Mouse (Mus musculus) kidney, postnatal 36 days (tissue): ENCODE data around the gene Prune2.

Experiments
- DNase-seq, 2 experiments: peaks; one replicate each; pipeline ENCODE4 v3.0.0; 2021 to 2022; ENCODE audit warnings: mixed read lengths in 2 of 2

Gene Prune2

GRCm38 (mm10) chr19:17006220-17006907 is 50.4 kb downstream of the Prune2 start:
- DNase-seq: no peak

DNA sequence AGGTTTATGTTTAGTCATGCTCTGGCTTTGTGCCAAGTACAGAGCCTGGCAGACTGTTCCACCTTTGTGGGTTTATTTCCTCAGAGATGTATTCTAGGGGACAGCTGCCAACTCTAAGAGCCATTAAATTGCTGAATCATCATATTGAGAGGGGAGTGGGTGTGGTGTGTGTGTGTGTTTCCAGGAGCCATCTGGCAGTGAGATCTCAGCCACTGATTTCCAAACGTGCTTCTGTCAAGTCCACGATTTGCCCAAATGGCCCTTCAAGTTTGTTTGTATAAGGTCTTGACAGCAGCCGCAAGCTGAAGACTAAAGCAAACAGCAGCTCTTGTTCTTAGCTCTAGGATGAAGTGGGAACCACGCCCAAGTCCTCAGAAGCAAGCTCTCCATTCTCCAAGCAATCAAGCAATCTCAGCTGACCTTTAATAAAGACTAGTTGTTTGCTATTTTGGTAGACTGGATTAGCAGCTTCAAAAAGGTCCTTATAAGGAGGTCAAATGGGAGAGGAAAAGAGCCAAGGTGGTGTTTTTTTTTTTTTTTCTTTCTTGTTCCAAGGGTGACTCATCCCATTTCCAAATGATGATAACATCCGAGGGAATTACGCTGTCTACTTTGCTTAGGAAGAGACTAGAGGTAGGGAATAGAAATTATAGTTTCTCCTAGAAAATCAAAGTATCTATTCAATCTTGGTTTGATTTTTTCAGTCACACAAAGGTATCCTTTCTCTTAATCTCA is 55.5 kb downstream of the Prune2 start:
- peak; percentile 23 to 30 for DNase-seq

- no peak for DNase-seq
Observed at GRCm38 (mm10) chr19:17013085-17013484, 57.2 kb downstream of the Prune2 start.

DNA sequence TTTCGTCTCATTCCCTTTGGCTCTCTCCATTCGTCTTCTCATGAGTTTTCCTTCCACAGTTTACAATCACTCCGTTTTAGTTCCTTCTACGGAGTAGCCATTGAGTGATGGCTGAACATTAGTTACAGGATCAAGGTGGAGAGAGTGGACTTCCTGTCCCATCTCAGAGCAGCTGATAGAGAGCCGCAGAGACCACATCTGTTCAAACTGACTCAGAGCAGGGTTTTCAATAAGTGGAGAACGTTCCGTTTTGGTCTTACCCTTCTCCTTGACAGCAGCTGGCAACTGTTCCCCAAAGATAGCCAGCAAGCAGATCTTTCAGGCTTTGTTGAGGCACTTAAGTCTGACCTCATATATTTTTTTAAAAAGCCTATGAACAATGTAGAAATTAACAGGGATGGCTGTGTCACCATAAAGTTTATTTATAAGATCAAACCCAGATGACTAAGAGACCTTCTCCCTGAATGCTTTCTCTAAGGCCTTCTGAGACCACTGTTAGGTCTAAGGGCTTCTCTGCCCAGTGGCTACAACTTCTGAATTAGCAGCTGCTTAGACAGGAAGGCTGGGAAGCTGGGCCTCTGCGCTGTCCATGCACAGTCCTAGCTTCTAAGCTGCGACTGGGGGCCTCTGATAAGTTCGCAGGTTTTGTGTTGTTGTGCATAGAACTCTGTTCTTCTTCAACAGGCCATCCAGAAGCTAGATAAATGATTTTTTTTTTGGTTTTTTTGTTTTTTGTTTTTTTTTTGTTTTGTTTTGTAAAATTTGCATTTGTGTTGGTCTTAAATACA is 58.6 kb downstream of the Prune2 start:
- no peak for DNase-seq

DNA sequence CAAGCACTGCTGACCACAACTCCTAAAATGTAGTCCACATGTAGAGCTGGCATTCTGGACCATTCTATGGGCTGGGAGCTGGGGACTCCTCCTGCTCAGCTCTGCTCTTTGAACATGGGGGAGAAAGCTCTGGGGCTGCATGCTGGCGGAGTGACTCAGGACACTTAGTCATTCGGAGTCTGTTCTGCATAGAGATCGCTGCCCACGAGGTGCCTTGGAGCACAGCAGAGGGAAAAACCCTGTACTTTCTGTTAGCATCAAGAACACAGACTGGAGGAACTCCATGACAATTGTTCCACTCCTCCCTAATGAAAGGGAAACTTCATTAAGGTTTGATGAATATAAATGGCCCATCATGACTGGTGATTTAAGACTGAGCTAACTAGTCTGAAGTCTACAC is 68.8 kb downstream of the Prune2 start:
- no peak for DNase-seq

DNA sequence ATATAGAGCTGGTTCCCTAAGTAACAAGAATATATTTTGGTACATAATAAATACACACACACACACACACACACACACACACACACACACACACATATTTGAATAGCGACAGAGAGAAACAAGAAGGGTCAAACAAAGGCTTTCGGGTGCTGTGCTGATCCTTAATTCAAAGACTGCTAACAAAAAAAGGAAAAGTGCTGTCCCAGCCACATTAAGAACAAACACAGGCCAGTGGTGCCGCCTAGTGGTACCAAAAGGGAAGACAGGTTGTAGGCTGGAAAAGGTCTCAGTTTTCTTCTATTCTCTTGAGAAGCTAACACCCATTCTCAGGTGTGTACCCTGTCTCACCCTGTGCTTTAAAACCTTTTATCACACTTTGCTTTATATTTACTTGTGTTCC is 74.4 kb downstream of the Prune2 start:
- DNase-seq: peak; percentile 42 to 79

DNA sequence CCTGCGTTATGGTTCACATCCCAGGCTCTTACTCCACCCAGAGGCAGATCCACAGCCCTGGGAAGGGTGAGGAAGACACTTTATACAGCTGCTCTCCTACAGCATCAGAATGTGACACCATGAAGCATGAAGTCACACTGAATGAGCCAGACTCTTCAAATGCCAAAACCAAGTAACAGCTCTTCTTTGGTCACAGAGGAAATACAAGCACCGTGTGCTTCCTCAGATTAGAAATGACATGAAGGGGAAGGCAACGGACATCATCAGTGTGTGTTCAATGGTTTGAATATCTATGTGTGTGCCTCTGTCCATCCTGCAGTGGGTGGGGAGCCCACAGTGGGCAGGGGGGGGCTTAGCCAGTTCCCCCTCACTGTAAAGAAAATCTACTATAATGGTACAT is 76.4 kb downstream of the Prune2 start:
- no peak for DNase-seq

DNA sequence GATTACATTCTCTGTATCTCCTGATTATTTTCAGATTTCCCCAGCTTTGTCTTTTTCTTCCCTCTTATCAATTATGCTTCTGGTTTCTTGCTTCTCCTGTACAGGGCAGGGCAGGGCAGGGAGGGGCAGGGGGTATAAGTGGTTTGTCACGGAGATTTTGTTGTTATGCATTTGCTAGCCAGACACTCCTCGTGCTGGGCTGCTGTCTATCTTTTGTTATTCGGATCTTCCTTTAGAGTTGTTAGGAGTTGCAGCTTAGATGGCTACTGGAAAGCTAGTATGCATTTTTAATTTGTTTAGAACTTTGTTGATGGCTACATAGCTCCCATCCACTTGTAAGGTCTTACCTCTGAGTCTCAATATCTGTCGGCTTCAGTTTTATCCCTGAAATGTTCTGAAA is 91.0 kb downstream of the Prune2 start:
- no peak for DNase-seq

DNA sequence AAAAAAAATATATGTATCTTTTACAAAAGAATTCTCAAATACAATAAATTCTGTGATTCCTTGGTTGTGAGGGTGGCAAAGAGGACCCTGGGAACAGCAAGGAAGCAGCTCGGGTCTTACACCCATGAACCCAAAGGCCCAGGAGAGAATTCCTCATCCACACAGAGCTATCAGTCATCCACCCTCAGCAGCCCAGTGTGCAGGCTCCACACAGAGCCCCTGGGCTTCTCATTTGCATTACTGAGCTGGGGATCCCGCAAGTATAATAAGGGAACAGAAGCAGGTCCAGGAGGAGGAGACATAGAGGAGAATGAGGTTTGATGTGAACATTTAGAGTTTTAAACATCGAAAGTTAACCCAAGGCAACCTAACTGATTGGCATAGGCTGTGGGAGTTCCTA is 100.0 kb downstream of the Prune2 start:
- DNase-seq: no peak

DNA sequence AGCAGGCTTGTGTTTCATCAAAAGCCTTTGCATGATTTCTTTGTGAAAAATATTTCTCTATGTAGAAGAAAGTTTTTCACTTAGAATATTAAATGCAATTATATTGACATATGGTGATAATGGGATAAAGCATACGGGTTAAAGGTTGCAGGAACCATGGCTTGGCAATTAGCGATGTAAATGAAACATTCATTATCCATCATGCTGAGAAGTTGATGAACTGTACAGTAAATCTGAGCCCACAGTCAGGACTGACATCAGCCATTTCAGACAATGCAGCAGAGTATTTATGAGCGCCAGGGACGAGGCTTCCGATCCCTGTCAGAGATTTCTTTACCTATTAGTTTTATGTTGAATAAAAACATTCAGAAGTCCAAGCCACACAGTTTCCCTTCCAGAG is 104.2 kb downstream of the Prune2 start:
- no peak for DNase-seq

DNA sequence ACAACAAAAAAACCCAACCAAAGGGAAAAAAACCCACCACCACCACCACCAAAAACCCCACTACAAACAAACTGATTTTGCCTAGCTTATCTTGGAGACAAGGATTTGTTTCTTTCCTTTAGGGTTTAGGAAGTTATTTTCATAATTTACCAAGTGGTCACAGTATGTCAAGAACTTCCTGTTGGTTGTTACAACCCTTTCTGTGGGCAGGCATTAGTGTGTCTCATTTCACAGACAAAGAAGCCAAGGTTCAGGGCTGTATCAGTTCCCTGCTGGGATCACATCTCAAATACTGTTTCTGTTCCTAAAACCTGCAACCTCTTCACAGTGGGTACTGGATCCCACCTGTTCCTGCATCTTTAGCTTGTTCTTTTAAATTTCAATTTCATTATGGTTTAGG is 108.5 kb downstream of the Prune2 start:
- DNase-seq: no peak

DNA sequence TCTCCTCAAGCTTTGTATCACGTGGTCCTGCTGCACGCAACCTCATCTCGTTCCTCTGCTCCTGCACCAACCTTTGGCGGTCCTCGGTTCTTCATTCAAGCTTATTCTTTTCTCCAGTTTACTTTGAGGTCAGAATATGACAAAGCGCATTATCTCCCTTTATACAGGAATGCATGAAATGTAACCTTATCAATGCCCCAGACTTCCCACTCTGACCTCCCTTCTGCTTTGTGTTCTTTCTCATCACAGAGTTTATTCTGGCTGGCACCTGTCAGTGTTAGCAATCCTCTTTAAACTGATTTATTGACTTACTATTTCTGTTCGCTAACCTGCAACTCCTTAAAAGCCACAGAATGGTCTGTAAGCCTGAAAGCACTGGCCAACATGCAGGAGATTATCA is 113.1 kb downstream of the Prune2 start:
- DNase-seq: no peak

GRCm38 (mm10) chr19:17071205-17071604 is 115.3 kb downstream of the Prune2 start:
- no peak for DNase-seq

DNA sequence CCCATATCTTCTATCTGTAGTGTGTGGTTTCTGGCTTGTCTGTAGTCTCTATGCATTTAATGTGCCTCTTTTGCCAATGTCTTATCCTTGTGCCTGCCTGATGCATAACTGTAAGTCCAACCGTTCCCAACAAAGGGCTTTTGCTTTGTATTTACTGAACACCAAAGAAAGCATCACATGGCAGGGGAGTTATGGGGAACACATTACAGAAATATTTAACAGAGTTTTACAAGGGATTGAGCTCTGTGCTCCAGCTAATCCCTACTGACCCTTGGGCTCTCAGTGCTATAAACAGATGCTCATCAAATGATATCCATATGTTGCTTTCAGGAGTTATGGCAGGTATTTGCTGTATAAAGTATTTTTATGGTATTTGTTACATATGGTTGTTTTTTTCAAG is 116.3 kb downstream of the Prune2 start:
- no peak for DNase-seq

GRCm38 (mm10) chr19:17078643-17079316 is 122.9 kb downstream of the Prune2 start:
- peak in 1 of 2 experiments; percentile 2 for DNase-seq

- DNase-seq: no peak
Observed at GRCm38 (mm10) chr19:17081382-17081781, 125.5 kb downstream of the Prune2 start.

- no peak for DNase-seq
Observed at GRCm38 (mm10) chr19:17094067-17094466, 138.1 kb downstream of the Prune2 start.

DNA sequence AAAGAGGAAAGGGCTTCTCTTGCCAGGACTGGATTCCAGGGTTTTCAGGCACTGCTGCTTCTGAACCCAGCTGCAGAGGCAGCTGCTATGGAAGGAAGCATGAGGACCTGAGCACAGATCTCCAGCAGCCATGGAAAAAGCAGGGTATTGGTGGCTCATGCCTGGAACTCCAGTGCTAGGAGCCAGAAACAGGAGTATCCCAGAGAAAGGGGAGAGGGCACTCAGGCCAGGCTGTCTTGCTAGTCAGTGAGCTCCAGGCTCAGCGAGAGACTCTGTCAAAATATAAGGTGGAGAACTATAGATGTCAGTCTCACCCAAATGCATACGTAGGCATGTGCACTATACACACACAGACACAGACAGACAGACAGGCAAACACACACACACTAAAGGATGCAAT is 140.4 kb downstream of the Prune2 start:
- no peak for DNase-seq

- no peak for DNase-seq
Observed at GRCm38 (mm10) chr19:17097210-17097609, 141.3 kb downstream of the Prune2 start.

DNA sequence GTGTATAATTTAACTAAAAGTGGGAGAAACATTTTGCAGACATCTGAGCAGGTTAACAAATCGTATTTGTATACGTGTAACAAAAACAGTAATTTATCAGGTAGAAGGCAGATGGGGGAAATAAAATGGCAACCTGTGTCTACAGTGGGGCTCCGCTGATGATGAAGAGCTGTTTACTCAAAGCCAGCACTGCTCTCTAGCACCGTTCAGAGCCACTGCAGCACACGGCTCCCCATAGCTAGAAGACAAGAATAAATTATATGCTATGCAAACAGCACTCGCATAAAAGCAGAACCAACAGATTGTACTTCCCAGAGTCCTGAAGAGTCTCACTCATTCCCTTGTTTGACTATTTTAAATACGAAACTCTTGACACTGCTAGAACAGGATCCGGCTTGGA is 152.9 kb downstream of the Prune2 start:
- no peak for DNase-seq

GRCm38 (mm10) chr19:17124034-17124735 is 168.3 kb downstream of the Prune2 start:
- DNase-seq: peak; percentile 46 to 76

GRCm38 (mm10) chr19:17125380-17125779 is 169.5 kb downstream of the Prune2 start:
- no peak for DNase-seq

DNA sequence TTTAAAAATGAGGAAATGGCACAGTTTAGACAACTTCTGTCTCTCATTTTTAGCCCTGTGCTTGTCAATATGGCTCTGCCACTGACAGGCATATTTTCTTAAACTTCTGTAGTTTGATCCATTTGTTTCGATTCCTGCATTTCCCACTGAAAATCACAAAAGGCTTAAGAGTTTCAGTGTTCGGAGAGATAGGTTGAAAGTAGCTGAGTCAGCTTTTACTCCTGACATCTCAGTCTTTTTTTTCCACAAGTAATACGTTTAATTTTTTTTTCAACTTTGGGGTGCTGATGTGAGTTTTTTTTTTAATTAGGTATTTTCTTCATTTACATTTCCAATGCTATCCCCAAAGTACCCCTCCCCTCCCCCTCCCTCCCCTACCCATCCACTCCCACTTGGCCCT is 174.6 kb downstream of the Prune2 start:
- no peak for DNase-seq
